Mouse (Mus musculus) limb, embryonic 14.5 days (tissue): ENCODE measurements at regions not wholly inside any gene's neighbourhood (a gene's known extent, or its start where the extent isn't known, plus 50 kb on each side); places are given as distances from the start of the nearest gene placed in this dataset.

Experiments used
- ATAC-seq: fragments of 200-750 bp; cut with Nextera tagmentation; 2 replicates; pipeline ENCODE4 v1.8.0; 2017; ENCODE audit warnings: low read depth, moderate number of reproducible peaks, moderate TSS enrichment; ENCODE audit not compliant: low FRiP score
- DNase-seq: peaks from one replicate; pipeline ENCODE4 v3.0.0-alpha.2; 2015; ENCODE audit warnings: low spot score
- H3K27ac ChIP-seq: fragments of 300-500 bp; sonication (generic); replicated peaks from 2 replicates; pipeline ENCODE4 v1.5.1; 2014; ENCODE audit warnings: low read depth, mild to moderate bottlenecking, low read length, moderate library complexity, mixed read lengths
- H3K27me3 ChIP-seq: fragments of 300-500 bp; sonication (generic); 2 replicates; pipeline ENCODE4 v1.6.1; 2014; ENCODE audit warnings: low read length, mixed read lengths; ENCODE audit not compliant: control insufficient read depth, insufficient read depth
- H3K36me3 ChIP-seq: fragments of 300-500 bp; sonication (generic); 2 replicates; pipeline ENCODE4 v1.6.1; 2014; ENCODE audit warnings: mild to moderate bottlenecking, low read length, moderate library complexity, mixed read lengths; ENCODE audit not compliant: control insufficient read depth, insufficient read depth
- H3K4me1 ChIP-seq: fragments of 300-500 bp; sonication (generic); 2 replicates; pipeline ENCODE4 v1.6.1; 2014; ENCODE audit warnings: antibody characterized with exemption, low read length, mixed read lengths; ENCODE audit not compliant: control insufficient read depth, insufficient read depth
- H3K4me2 ChIP-seq: fragments of 300-500 bp; sonication (generic); replicated peaks from 2 replicates; pipeline ENCODE4 v1.6.1; 2014; ENCODE audit warnings: low read depth, mild to moderate bottlenecking, low read length, moderate library complexity; ENCODE audit not compliant: severe bottlenecking
- H3K4me3 ChIP-seq: fragments of 300-500 bp; sonication (generic); replicated peaks from 2 replicates; pipeline ENCODE4 v1.5.1; 2014; ENCODE audit warnings: low read length
- H3K9ac ChIP-seq: fragments of 300-500 bp; sonication (generic); 2 replicates; pipeline ENCODE4 v1.6.1; 2014; ENCODE audit warnings: mild to moderate bottlenecking, low read depth, low read length, moderate library complexity; ENCODE audit not compliant: severe bottlenecking
- H3K9me3 ChIP-seq: fragments of 300-500 bp; sonication (generic); 2 replicates; pipeline ENCODE4 v1.6.1; 2016; ENCODE audit warnings: low read length; ENCODE audit not compliant: control insufficient read depth
- POLR2A ChIP-seq: fragments of 200-500 bp; IDR thresholded peaks from 2 replicates; pipeline ENCODE4 v1.8.0; 2012; ENCODE audit warnings: inconsistent platforms, mild to moderate bottlenecking, moderate library complexity, borderline replicate concordance; ENCODE audit not compliant: insufficient read depth, insufficient read length; ENCODE audit errors: extremely low read depth
- whole genome bisulfite sequencing: fragments of 180-500 bp; shearing (Covaris S2); extraction: QIAGEN DNeasy Blood & Tissue Kit; methylation state at CpG from one replicate; pipeline ENCODE4 v1.1.7; 2014; 5-methylcytosine and 5-hydroxymethylcytosine counted together

- no peak overlapping the region for H3K4me3 ChIP-seq
- H3K4me1 ChIP-seq, result no peaks in the 10 kb centered on the region
- DNase-seq (no peak), ATAC-seq (no peak)
- H3K9ac ChIP-seq, result no peak overlapping the region
- H3K27ac ChIP-seq, result no peak overlapping the region
- no peak for TF ChIP-seq POLR2A
- H3K36me3 ChIP-seq, result no peaks in the 10 kb centered on the region
- H3K4me2 ChIP-seq, result no peak overlapping the region
- H3K27me3 ChIP-seq, result no peaks in the 10 kb centered on the region
- WGBS, result 53% methylated on average over 5 of the region's 6 CpGs
- H3K9me3 ChIP-seq, result no peaks in the 10 kb centered on the region
Observed at GRCm38 (mm10) chr8:67278759-67279158, 244.9 kb upstream of the Nat3 start.

GRCm38 (mm10) chr8:67279449-67279848 is 244.2 kb upstream of the Nat3 start:
- DNase-seq, result no peak
- TF ChIP-seq POLR2A, result no peak
- no peaks in the 10 kb centered on the region for H3K27me3 ChIP-seq
- H3K4me2 ChIP-seq, result no peak overlapping the region
- no peaks in the 10 kb centered on the region for H3K9me3 ChIP-seq
- H3K4me1 ChIP-seq, result no peaks in the 10 kb centered on the region
- no peak for ATAC-seq
- H3K9ac ChIP-seq, result no peak overlapping the region
- H3K27ac ChIP-seq, result no peak overlapping the region
- H3K36me3 ChIP-seq, result no peaks in the 10 kb centered on the region
- H3K4me3 ChIP-seq, result no peak overlapping the region

- 91% methylated on average over 1 of the region's 1 CpGs for WGBS
- no peak overlapping the region for H3K4me2 ChIP-seq
- H3K36me3 ChIP-seq, result no peaks in the 10 kb centered on the region
- no peak overlapping the region for H3K27ac ChIP-seq
- no peak overlapping the region for H3K4me3 ChIP-seq
- no peak overlapping the region for H3K9ac ChIP-seq
- no peak for TF ChIP-seq POLR2A
- H3K9me3 ChIP-seq, result no peaks in the 10 kb centered on the region
- H3K27me3 ChIP-seq, result no peaks in the 10 kb centered on the region
- no peaks in the 10 kb centered on the region for H3K4me1 ChIP-seq
- ATAC-seq, result no peak
- DNase-seq, result no peak
Observed at GRCm38 (mm10) chr8:67310494-67310893, 213.2 kb upstream of the Nat3 start.

GRCm38 (mm10) chr8:67317371-67317770 is 206.3 kb upstream of the Nat3 start:
- 74% methylated on average over 1 of the region's 1 CpGs for WGBS
- no peak overlapping the region for H3K4me2 ChIP-seq
- no peak overlapping the region for H3K9ac ChIP-seq
- no peak for DNase-seq
- H3K4me3 ChIP-seq, result no peak overlapping the region
- no peak overlapping the region for H3K27ac ChIP-seq
- H3K36me3 ChIP-seq, result no peaks in the 10 kb centered on the region
- no peak for TF ChIP-seq POLR2A
- no peaks in the 10 kb centered on the region for H3K4me1 ChIP-seq
- ATAC-seq, result no peak
- H3K27me3 ChIP-seq, result no peaks in the 10 kb centered on the region
- no peaks in the 10 kb centered on the region for H3K9me3 ChIP-seq

- TF ChIP-seq POLR2A, result no peak
- Histone ChIP-seq H3K4me2 (no peak overlapping the region), H3K4me3 (no peak overlapping the region), H3K27ac (no peak overlapping the region), H3K4me1 (no peaks in the 10 kb centered on the region), H3K36me3 (no peaks in the 10 kb centered on the region), H3K9ac (no peak overlapping the region), H3K27me3 (no peaks in the 10 kb centered on the region), H3K9me3 (no peaks in the 10 kb centered on the region)
- 91% methylated on average over 10 of the region's 10 CpGs for whole genome bisulfite sequencing
- no peak for ATAC-seq
- DNase-seq, result no peak
Observed at GRCm38 (mm10) chr8:67318675-67319074, 205.0 kb upstream of the Nat3 start.

GRCm38 (mm10) chr8:67320535-67320934 is 203.1 kb upstream of the Nat3 start:
- Histone ChIP-seq H3K9me3 (no peaks in the 10 kb centered on the region), H3K36me3 (no peaks in the 10 kb centered on the region), H3K27ac (no peak overlapping the region), H3K9ac (no peak overlapping the region), H3K4me3 (no peak overlapping the region), H3K4me2 (no peak overlapping the region), H3K4me1 (no peaks in the 10 kb centered on the region), H3K27me3 (no peaks in the 10 kb centered on the region)
- DNase-seq (no peak), ATAC-seq (no peak)
- no peak for TF ChIP-seq POLR2A
- WGBS, result 92% methylated on average over 2 of the region's 2 CpGs
